Mouse (Mus musculus) hindbrain, embryonic 16.5 days (tissue): ENCODE measurements around the gene Slc24a3. TPM values are rescaled to one million over a fixed set of nuclear protein-coding genes. Genes with fewer than 3 reads are reported as not detected.

Experiments used
- ATAC-seq: fragments of 200-750 bp; cut with Nextera tagmentation; 2 replicates; pipeline ENCODE4 v1.8.0; 2017; ENCODE audit warnings: moderate TSS enrichment, moderate library complexity
- H3K27ac ChIP-seq: fragments of 300-500 bp; sonication (generic); 2 replicates; pipeline ENCODE4 v1.5.1; 2014; ENCODE audit warnings: low read depth, mild to moderate bottlenecking, control low read depth, low read length, moderate library complexity
- H3K27me3 ChIP-seq: fragments of 300-500 bp; sonication (generic); replicated peaks from 2 replicates; pipeline ENCODE4 v1.6.1; 2014; ENCODE audit warnings: low read length; ENCODE audit not compliant: control insufficient read depth, insufficient read depth
- H3K36me3 ChIP-seq: fragments of 300-500 bp; sonication (generic); 2 replicates; pipeline ENCODE4 v1.6.1; 2014; ENCODE audit warnings: mild to moderate bottlenecking, low read length, moderate library complexity, mixed read lengths; ENCODE audit not compliant: control insufficient read depth, insufficient read depth
- H3K4me1 ChIP-seq: fragments of 300-500 bp; sonication (generic); 2 replicates; pipeline ENCODE4 v1.6.1; 2014; ENCODE audit warnings: low read depth, low read length; ENCODE audit not compliant: control insufficient read depth, insufficient read depth
- H3K4me2 ChIP-seq: fragments of 300-500 bp; sonication (generic); 2 replicates; pipeline ENCODE4 v1.6.1; 2014; ENCODE audit warnings: mild to moderate bottlenecking, low read length, control low read depth, moderate library complexity
- H3K4me3 ChIP-seq: fragments of 300-500 bp; sonication (generic); 2 replicates; pipeline ENCODE4 v1.5.1; 2014; ENCODE audit warnings: mild to moderate bottlenecking, low read length, control low read depth, moderate library complexity
- H3K9ac ChIP-seq: fragments of 300-500 bp; sonication (generic); 2 replicates; pipeline ENCODE4 v1.6.1; 2014; ENCODE audit warnings: low read depth, mild to moderate bottlenecking, control low read depth, low read length, moderate library complexity
- H3K9me3 ChIP-seq: fragments of 300-500 bp; sonication (generic); 2 replicates; pipeline ENCODE4 v1.6.1; 2014; ENCODE audit warnings: mild to moderate bottlenecking, low read length, moderate library complexity; ENCODE audit not compliant: control insufficient read depth
- WGBS: fragments of 180-500 bp; shearing (Covaris S2); extraction: QIAGEN DNeasy Blood & Tissue Kit; methylation state at CpG from one replicate; pipeline ENCODE4 v1.1.7; 2014; 5-methylcytosine and 5-hydroxymethylcytosine counted together
- polyA plus RNA-seq: library from polyadenylated mRNA; unstranded; fragments of >200 nt; fragmentation: Nextera tagmentation; extraction: Ambion mirVana; gene quantifications from 2 replicates; pipeline ENCODE4 v1.2.1, GENCODE M21; 2015

Slc24a3 gene
- 11.7 and 13.6 TPM in 2 replicates for polyA plus RNA-seq

DNA sequence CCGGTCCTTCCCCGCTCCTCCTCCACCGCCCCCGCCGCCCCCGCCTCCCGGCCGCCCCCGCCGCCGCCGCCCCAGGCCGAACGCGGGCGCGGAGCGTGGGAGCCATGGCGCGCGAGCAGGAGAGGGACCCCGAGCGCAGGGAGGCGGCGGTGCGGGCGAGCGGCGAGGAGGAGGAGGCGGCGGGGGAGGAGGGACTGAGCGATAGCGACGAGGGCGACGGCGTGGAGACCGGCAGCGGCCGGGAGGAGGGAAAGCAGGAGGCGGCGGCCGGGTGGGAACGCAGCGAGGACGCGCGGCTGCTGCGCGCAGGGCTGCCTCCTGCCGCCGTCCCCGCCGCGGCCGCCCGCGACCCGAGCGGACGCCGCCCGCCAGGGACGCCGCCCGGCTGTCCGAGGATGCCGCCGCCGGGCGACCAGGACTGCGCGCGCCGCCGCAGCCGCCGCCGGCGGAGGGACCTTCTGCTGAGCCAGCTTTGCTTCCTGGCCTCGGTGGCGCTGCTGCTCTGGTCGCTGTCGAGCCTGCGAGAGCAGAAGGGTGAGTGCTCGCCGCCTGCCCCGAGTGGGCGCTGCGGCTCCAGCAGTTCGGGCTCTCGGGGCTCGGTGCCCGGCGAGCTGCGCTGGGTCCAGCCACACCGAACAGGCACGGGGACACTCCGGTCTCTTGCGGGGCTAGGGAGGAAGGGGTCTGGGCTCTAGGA lies at the start of gene Slc24a3:
Slc24a3 (plus strand) TSS at position 91 of the 697 bp plus-strand sequence.
- Histone ChIP-seq H3K27ac (peak within 1 kb of the TSS; percentile 95), H3K27me3 (no peaks in the 10 kb centered on the region), H3K9ac (peak within 1 kb of the TSS; percentile 87), H3K9me3 (no peaks in the 10 kb centered on the region), H3K36me3 (no peaks in the 10 kb centered on the region), H3K4me3 (peak within 1 kb of the TSS; percentile 74), H3K4me1 (peaks cover 8% of the 10 kb centered on the region), H3K4me2 (peak within 1 kb of the TSS; percentile 84)
- ATAC-seq, result peak; percentile 93
- WGBS, result under 1% methylated on average over 49 of the region's 100 CpGs

DNA sequence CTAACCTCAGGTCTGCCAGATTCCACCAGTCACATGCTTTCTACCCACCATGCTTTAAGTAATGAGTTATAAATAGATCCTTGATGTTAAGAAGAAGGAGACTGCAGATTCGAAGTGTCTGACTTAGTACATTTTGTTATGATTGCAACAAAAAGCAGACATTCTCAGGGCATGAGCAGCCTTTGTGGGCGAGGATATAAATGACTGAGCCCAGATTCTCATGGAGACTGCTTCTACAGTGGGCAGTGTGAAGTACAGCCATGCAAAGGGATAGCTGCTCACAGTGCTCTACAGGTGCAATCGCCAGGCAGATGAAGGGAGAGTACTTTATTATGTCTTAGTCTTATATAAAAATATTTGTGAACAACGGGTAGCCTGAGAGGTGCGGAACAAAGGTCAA lies 49.8 kb upstream of the Slc24a3 start:
- ATAC-seq, result no peak
- Histone ChIP-seq H3K4me2 (no peak overlapping the region), H3K4me3 (no peak overlapping the region), H3K4me1 (no peaks in the 10 kb centered on the region), H3K27me3 (no peaks in the 10 kb centered on the region), H3K36me3 (no peaks in the 10 kb centered on the region), H3K9ac (no peak overlapping the region), H3K27ac (no peak overlapping the region), H3K9me3 (no peaks in the 10 kb centered on the region)
- 92% methylated on average over 5 of the region's 5 CpGs for WGBS

DNA sequence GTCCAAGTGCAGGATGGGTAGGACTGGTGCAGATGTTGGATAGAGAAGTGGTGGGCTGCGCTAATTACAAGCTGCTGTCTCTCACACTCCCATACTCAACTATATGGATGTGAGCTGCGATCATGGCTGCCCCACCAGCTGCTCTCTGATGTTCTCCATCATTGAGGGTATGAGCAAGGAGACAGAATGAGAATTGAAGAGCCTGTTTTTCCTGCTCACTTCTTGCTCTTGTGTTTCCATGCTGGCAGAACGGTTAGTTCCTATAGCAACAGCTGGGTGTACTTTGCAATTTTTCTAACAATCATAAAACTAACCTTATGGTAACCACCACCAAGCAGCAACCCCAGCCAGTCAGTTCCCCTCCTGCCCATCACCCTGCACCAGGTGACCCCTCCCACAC lies 39.8 kb upstream of the Slc24a3 start:
- Histone ChIP-seq H3K9me3 (no peaks in the 10 kb centered on the region), H3K9ac (no peak overlapping the region), H3K27ac (no peak overlapping the region), H3K4me3 (no peak overlapping the region), H3K4me2 (no peak overlapping the region), H3K27me3 (no peaks in the 10 kb centered on the region), H3K4me1 (no peaks in the 10 kb centered on the region), H3K36me3 (no peaks in the 10 kb centered on the region)
- ATAC-seq, result no peak
- WGBS, result 84% methylated on average over 3 of the region's 3 CpGs

DNA sequence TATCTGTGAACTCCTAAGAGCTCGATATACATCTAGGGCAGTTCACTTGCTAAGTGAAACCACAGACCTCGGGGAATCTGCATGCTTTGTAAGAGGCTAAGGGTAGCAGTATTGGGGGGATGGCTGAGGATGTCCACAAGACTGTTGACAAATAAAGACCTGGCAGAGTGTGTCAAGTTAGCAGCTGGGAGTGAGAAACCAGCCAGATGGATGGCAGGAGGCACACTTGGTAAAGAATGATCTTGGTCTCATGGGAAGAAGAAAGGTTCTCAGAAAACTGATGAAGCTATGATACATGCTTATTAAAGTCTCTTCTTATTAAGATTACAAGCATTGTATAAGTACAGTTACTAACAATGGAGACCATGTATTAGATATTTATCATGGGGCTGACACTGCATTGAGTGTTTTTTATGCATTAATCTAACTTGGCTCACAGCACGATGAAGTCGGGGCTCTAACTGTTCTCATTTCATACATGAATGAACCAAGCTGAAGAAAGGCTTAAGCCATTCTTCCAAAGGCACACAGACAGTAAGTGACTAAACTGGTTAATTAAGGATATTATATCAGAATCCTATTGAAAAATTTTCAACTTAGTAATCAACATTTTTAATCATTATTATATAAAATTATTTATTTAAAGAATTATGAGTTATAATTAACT lies 30.8 kb upstream of the Slc24a3 start:
- Histone ChIP-seq H3K9ac (no peak overlapping the region), H3K4me3 (no peak overlapping the region), H3K36me3 (no peaks in the 10 kb centered on the region), H3K9me3 (no peaks in the 10 kb centered on the region), H3K4me1 (no peaks in the 10 kb centered on the region), H3K27me3 (no peaks in the 10 kb centered on the region), H3K27ac (no peak overlapping the region), H3K4me2 (no peak overlapping the region)
- peak; percentile 87 for ATAC-seq
- WGBS, result 56% methylated on average over 4 of the region's 4 CpGs

DNA sequence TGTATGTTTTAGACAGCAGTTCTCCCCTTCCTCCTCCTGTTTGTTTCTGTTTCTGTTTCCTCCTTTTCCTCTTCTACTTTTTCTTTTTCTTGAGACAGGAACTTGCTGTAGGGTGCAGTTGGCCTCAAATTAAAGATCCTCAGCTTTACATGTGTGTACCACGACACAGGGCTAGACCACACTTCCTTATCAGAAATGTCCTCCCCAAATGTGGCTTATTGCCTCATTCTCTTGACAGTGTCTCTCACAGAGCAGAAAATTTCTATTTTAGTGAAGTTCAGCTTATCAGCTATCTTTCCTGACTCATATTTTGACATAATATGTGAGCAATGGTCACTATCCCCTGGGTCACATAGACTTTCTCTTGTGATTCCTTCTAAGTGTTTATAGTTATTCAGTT lies 17.1 kb upstream of the Slc24a3 start:
- H3K4me2 ChIP-seq, result no peak overlapping the region
- H3K36me3 ChIP-seq, result no peaks in the 10 kb centered on the region
- 83% methylated on average over 1 of the region's 1 CpGs for WGBS
- no peak overlapping the region for H3K4me3 ChIP-seq
- no peaks in the 10 kb centered on the region for H3K27me3 ChIP-seq
- H3K4me1 ChIP-seq, result no peaks in the 10 kb centered on the region
- no peak for ATAC-seq
- H3K9ac ChIP-seq, result no peak overlapping the region
- H3K27ac ChIP-seq, result no peak overlapping the region
- H3K9me3 ChIP-seq, result no peaks in the 10 kb centered on the region

DNA sequence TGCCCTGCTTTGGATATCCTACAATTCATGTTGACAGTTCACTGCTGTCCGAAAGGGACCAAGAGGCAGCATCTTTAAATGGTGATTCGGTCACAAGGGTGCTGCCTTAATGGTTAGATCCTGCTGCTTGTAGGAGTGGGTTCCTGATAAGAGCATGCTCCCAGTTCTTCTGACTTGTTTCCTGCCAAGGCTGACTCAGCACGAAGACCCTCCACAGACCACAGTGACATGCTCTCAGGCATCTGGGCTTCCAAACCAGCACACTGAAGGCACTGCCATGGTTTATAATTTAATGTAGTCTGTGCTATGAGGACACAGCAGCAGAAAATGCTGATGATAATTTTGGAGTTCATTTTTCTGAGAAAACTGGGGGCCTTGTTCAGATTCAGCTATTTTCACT lies 16.7 kb upstream of the Slc24a3 start:
- H3K4me1 ChIP-seq, result no peaks in the 10 kb centered on the region
- H3K9me3 ChIP-seq, result no peaks in the 10 kb centered on the region
- 77% methylated on average over 3 of the region's 3 CpGs for WGBS
- H3K9ac ChIP-seq, result no peak overlapping the region
- H3K4me2 ChIP-seq, result no peak overlapping the region
- H3K27me3 ChIP-seq, result no peaks in the 10 kb centered on the region
- H3K27ac ChIP-seq, result no peak overlapping the region
- H3K4me3 ChIP-seq, result no peak overlapping the region
- H3K36me3 ChIP-seq, result no peaks in the 10 kb centered on the region
- no peak for ATAC-seq

DNA sequence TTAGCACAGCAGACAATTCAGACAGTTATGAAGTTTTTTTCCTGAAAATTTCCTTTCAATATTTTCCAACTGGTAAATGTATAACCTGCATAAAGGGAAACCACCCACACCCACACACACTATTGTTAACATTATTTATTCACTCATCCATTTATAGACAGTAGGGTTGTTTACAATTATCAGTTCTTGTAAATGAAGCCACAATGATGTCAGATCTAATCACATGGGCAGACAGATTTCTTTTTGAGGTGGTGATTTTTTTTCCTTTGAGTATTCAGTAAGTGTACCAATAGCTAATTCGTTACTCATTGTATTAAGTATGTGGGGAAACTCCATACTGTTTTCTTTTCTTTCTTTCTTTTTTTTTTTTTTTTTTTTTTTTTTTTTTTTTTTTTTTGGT lies 15.3 kb upstream of the Slc24a3 start:
- whole genome bisulfite sequencing, result 88% methylated on average over 1 of the region's 1 CpGs
- Histone ChIP-seq H3K9ac (no peak overlapping the region), H3K36me3 (no peaks in the 10 kb centered on the region), H3K4me1 (no peaks in the 10 kb centered on the region), H3K4me3 (no peak overlapping the region), H3K27me3 (no peaks in the 10 kb centered on the region), H3K27ac (no peak overlapping the region), H3K9me3 (no peaks in the 10 kb centered on the region), H3K4me2 (no peak overlapping the region)
- no peak for ATAC-seq

DNA sequence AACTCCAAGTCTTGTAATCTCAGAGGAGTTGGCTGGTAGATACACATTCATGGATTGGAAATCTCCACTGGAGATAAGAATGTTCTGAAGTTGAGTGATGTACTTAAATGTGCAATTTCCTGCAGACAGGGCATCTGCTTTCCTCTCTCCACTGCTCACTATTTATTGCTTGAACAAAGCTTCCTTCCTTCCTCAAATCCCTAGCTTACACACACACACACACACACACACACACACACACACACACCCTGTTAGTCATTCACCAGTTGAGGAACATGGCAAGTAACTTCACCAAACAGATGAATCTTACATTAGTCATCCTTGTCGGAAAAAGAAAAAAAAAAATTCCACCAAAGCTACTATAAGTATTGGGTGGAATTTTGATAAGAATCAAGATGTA lies 8.6 kb upstream of the Slc24a3 start:
- no peak overlapping the region for H3K9ac ChIP-seq
- no peaks in the 10 kb centered on the region for H3K36me3 ChIP-seq
- H3K27me3 ChIP-seq, result no peaks in the 10 kb centered on the region
- H3K4me2 ChIP-seq, result no peak overlapping the region
- no peaks in the 10 kb centered on the region for H3K9me3 ChIP-seq
- H3K27ac ChIP-seq, result no peak overlapping the region
- H3K4me3 ChIP-seq, result no peak overlapping the region
- WGBS, result 96% methylated on average over 1 of the region's 1 CpGs
- no peaks in the 10 kb centered on the region for H3K4me1 ChIP-seq
- no peak for ATAC-seq

DNA sequence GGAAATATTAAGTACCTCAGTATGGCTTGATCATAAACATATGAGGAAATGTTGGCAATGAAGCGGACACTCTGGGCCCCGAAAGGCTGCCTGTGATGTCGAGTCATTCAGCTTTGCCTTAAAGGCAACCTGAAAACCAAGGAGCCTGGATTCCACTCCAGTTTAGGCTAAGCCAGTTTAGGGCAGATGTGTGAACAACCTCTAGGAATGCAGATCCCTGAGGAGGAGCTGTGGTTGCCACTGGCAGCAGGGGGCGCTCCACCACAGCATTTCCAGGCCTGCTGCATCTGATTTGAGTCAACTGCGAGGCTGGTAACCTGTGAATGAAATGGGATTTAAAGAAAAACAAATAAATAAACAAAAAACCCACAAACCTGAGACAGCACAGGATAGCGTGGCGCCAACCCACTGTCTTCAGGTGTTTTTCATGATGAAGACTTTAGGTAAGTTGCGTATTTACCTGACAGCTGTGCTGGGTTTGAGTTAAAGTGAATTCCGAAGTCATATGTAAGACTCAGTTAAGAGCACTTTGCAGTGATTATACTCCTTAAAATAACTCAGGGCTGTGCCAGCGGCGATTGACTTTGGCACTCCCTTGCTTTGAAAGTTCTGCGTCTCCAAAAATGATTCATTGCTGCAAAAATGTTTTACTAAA lies 6.4 kb upstream of the Slc24a3 start:
- Histone ChIP-seq H3K9ac (no peak overlapping the region), H3K27ac (no peak overlapping the region), H3K27me3 (no peaks in the 10 kb centered on the region), H3K9me3 (no peaks in the 10 kb centered on the region), H3K4me1 (no peaks in the 10 kb centered on the region), H3K4me2 (no peak overlapping the region), H3K36me3 (no peaks in the 10 kb centered on the region), H3K4me3 (no peak overlapping the region)
- WGBS, result 29% methylated on average over 12 of the region's 12 CpGs
- peak; percentile 34; the same call in 1 of the 2 replicates for ATAC-seq
